Mouse (Mus musculus): ENCODE measurements around the gene Pter. TPM values are rescaled to one million over a fixed set of nuclear protein-coding genes. Genes with fewer than 3 reads are reported as not detected.

Gene Pter
- polyA plus RNA-seq, 1 experiment from 2014 or later: 17.7 TPM

DNA sequence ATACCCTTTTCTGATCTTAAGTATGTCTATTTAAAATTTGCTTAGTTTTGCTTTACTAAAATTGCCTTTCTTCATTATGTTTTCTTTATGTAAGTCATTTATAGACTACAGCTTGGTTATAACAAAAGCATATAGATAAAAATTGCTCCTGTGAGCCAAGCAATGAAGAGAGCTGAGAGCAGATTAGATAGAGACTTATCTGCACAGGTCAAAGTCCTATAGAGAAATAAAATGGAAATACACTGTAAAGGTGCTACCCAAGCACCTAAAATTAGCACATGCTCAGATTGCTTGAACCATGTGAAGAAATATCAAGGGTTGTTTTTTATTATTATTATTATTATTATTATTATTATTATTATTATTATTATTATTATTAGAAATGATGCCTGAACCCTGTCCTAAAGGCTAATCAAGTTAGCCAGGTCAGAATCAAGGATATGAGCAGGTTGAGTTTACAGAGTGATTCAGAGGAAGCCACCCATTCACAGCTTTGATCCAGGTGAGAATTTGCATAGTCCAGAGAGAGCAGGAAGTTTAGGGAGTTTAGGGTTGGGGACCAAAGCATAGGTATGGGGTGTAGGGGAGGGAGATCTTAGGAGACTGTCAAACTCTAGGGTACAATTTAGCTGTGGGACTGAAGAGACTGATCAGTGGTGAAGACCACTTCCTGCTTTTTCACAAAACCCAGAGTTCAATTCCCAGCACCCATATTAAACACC, 33.0 kb downstream of the Pter start:
- H3K4me3 ChIP-seq: no peak overlapping the region
- H3K4me1 ChIP-seq: no peaks in the 10 kb centered on the region
- no peak overlapping the region for H3K27ac ChIP-seq (replicated peaks)
- H3K9me3 ChIP-seq: no peaks in the 10 kb centered on the region
- DNase-seq (ENCODE audit: low spot score): no peak
- H3K27me3 ChIP-seq (replicated peaks; ENCODE audit: low read depth, poor library complexity, severe bottlenecking): no peaks in the 10 kb centered on the region
- no peaks in the 10 kb centered on the region for H3K36me3 ChIP-seq (replicated peaks)

DNA sequence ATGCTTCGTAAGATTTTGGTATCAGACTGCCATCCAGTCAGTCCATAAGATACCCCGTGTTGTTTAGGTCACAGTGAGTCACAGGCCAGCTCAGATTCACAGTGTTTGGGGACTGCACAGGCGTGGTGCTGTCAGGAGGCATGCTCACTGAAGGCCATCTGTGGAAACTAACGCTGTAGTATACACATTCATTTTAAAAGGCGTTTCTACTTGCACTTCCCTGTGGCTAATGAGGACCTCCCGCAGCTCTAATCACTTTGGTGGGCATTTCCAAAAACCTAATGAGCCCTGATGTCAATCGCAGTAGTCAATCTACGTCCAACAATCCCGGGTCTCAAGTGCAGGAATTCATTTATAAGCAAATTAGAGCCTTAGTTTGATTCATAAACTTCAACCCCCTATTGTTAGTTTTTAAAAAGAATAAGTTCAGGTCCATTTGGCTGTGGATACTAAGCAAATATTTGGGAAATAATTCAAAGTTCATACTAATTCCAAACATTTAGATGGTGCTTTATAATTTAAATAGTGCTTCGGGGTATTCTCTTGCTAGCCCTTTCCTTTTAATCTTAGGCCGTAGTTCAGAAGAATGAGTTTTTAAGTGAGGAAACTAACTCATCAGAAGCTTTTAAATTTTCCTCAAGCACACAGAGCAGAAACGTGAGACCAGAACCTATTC, 46.3 kb downstream of the Pter start:
- no peaks in the 10 kb centered on the region for H3K4me1 ChIP-seq
- 71% methylated on average over 12 of the region's 12 CpGs for WGBS
- H3K4me3 ChIP-seq: no peak overlapping the region
- no peaks in the 10 kb centered on the region for H3K9me3 ChIP-seq
- no peak overlapping the region for H3K27ac ChIP-seq (replicated peaks)
- no peaks in the 10 kb centered on the region for H3K27me3 ChIP-seq (replicated peaks; ENCODE audit: low read depth, poor library complexity, severe bottlenecking)
- DNase-seq (ENCODE audit: low spot score): no peak
- no peaks in the 10 kb centered on the region for H3K36me3 ChIP-seq (replicated peaks)

DNA sequence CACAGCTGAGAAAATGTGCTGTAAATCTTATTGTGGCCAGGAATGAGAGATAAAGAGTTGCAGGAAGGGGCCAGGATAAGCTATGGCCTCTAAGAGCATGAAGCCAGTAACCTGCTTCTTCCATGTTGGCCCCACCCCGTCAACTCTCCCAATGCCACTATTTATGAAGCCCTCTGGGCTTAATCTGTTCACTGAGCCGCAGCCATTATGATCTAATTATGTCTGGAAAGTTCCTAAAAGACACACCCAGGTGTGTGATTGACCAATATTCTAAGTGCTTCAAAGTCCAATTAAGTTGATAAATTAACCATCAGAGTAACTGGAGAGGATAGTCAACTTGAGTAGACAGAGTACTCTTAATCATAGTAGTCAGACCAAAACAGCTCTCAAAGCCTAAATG, 49.9 kb downstream of the Pter start:
- 85% methylated on average over 2 of the region's 2 CpGs for WGBS
- H3K27me3 ChIP-seq (replicated peaks; ENCODE audit: low read depth, poor library complexity, severe bottlenecking): no peaks in the 10 kb centered on the region
- H3K36me3 ChIP-seq (replicated peaks): no peaks in the 10 kb centered on the region
- no peaks in the 10 kb centered on the region for H3K4me1 ChIP-seq
- no peaks in the 10 kb centered on the region for H3K9me3 ChIP-seq
- H3K4me3 ChIP-seq: no peak overlapping the region
- no peak overlapping the region for H3K27ac ChIP-seq (replicated peaks)
- DNase-seq (ENCODE audit: low spot score): no peak

DNA sequence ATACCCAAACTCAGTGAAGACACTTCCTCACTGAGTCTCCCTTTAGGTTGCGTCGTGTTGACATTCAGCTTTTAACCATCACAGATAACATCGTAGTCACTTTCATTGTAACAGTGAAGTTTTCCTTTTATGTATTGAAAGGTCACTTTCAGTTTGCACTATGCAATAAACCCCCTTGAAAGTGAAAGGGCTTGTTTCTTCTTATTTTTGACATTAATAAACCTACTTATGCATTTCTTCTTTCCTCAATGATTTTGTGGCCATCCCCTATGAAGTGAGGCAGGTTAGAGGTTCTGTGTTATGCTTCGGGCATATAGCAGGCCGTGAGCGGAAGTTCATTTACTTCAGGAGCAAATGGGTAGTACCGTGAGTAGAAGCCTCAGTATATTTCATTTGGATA, 53.5 kb downstream of the Pter start:
- 93% methylated on average over 7 of the region's 7 CpGs for WGBS
- no peak for DNase-seq (ENCODE audit: low spot score)
- H3K4me3 ChIP-seq: no peak overlapping the region
- H3K27ac ChIP-seq (replicated peaks): no peak overlapping the region
- H3K36me3 ChIP-seq (replicated peaks): no peaks in the 10 kb centered on the region
- no peaks in the 10 kb centered on the region for H3K27me3 ChIP-seq (replicated peaks; ENCODE audit: low read depth, poor library complexity, severe bottlenecking)
- no peaks in the 10 kb centered on the region for H3K4me1 ChIP-seq
- H3K9me3 ChIP-seq: no peaks in the 10 kb centered on the region

DNA sequence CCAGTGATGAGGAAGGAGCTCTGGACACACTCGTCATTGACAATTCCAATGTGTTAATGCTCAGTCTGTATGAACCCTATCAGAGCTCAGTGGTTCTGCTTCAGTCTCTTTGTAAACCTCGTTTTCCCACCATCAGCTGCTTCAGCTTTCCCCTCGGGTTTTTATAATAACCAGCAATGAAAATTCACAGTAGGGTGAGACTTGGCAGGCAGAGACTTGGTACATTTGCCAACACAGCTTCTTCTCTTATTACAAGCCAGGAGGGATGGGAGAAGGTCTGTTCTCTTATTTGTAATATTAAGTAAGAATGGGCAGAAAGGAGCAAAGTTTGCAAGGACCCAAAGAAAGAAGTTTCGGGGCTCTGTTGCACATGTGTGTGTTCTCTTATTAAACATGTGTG, 54.9 kb downstream of the Pter start:
- no peaks in the 10 kb centered on the region for H3K27me3 ChIP-seq (replicated peaks; ENCODE audit: low read depth, poor library complexity, severe bottlenecking)
- DNase-seq (ENCODE audit: low spot score): no peak
- H3K9me3 ChIP-seq: no peaks in the 10 kb centered on the region
- 88% methylated on average over 4 of the region's 4 CpGs for WGBS
- H3K36me3 ChIP-seq (replicated peaks): no peaks in the 10 kb centered on the region
- no peak overlapping the region for H3K27ac ChIP-seq (replicated peaks)
- no peaks in the 10 kb centered on the region for H3K4me1 ChIP-seq
- no peak overlapping the region for H3K4me3 ChIP-seq

DNA sequence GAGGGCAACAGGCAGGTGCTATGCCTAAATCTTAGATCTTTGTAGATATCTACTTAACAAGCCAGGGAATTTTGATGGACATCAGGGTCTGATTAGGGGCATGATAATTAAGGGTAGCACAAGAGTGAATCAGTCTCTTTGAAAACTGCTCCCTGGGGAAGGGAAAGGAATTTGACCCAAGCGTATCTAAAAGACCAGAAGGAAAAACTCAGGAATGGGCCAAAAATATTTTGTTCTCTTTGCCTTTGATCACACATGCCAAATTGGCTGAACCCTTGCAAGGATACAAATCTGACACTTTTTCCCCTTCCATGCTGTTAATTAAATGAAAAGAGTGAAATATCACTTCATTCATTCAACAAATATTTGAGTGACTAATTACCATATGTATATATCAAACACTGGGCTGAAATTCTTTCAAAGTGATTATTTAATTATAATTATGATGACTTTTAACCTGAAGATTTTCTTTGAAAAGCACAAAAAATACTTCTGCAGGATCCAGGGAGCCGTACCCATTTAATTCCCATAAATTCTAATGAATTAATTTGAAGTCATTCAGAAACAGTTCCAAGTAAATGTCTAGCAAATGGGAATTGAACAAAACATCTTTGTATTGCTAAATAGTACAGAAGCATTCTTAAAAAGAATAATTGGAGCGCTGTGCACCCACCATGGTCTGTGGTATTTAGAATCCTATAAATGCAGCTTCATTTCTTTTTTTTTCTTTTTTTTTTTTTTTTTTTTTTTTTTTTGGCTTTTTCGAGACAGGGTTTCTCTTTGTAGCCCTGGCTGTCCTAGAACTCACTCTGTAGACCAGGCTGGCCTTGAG, 61.3 kb downstream of the Pter start:
- no peaks in the 10 kb centered on the region for H3K36me3 ChIP-seq (replicated peaks)
- WGBS: 59% methylated on average over 4 of the region's 4 CpGs
- no peaks in the 10 kb centered on the region for H3K9me3 ChIP-seq
- DNase-seq (ENCODE audit: low spot score): peak; percentile 9
- peaks cover 7% of the 10 kb centered on the region; the same call in 1 of the 2 replicates for H3K4me1 ChIP-seq
- no peak overlapping the region for H3K4me3 ChIP-seq
- no peaks in the 10 kb centered on the region for H3K27me3 ChIP-seq (replicated peaks; ENCODE audit: low read depth, poor library complexity, severe bottlenecking)
- no peak overlapping the region for H3K27ac ChIP-seq (replicated peaks)

DNA sequence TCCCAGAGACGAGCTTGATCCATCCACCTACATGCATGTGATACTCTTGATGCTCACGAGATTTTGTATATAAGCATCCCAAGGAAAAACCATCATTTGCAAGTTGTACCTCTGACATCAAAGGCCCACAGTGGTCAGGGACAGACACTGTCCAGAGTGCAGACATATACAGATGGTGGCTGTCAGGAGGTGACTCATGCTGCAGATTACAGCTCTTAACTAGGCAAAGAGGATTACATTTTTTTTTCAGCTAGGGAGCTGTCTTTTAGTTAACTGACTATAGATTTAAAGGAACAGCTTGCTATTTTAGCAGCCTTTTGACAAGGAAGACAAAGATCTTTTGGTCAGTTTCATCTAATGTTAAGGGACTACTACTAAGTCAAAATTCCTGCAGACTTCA, 76.2 kb downstream of the Pter start:
- Histone ChIP-seq H3K27me3 (replicated peaks; ENCODE audit: low read depth, poor library complexity, severe bottlenecking) (no peaks in the 10 kb centered on the region), H3K4me3 (no peak overlapping the region), H3K9me3 (no peaks in the 10 kb centered on the region), H3K4me1 (no peaks in the 10 kb centered on the region), H3K27ac (replicated peaks) (no peak overlapping the region), H3K36me3 (replicated peaks) (no peaks in the 10 kb centered on the region)
- no peak for DNase-seq (ENCODE audit: low spot score)
- WGBS: 83% methylated on average over 2 of the region's 2 CpGs

DNA sequence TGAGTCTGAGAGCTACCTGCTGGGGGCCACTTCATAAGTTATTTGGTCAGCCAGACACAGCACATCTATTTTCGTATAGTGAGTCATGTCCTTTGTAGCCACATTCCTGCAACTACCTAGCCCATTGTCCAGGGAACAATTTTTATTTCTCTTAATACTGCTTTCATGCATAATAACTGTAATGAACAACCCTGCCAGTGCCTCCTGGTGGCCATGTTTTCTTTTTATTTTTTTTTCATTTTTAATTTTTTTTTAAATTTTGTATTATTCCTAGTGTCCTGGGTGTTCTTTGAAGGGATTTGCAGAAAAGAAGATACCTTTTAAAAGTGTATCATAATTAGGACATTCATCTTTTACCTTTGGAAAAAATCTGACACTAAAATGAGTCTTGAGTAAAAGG, 84.6 kb downstream of the Pter start:
- Histone ChIP-seq H3K27ac (replicated peaks) (no peak overlapping the region), H3K4me3 (no peak overlapping the region), H3K27me3 (replicated peaks; ENCODE audit: low read depth, poor library complexity, severe bottlenecking) (peaks cover 60% of the 10 kb centered on the region), H3K9me3 (no peaks in the 10 kb centered on the region), H3K36me3 (replicated peaks) (no peaks in the 10 kb centered on the region), H3K4me1 (peaks cover 26% of the 10 kb centered on the region)
- DNase-seq (ENCODE audit: low spot score): no peak
- 79% methylated on average over 1 of the region's 1 CpGs for WGBS

DNA sequence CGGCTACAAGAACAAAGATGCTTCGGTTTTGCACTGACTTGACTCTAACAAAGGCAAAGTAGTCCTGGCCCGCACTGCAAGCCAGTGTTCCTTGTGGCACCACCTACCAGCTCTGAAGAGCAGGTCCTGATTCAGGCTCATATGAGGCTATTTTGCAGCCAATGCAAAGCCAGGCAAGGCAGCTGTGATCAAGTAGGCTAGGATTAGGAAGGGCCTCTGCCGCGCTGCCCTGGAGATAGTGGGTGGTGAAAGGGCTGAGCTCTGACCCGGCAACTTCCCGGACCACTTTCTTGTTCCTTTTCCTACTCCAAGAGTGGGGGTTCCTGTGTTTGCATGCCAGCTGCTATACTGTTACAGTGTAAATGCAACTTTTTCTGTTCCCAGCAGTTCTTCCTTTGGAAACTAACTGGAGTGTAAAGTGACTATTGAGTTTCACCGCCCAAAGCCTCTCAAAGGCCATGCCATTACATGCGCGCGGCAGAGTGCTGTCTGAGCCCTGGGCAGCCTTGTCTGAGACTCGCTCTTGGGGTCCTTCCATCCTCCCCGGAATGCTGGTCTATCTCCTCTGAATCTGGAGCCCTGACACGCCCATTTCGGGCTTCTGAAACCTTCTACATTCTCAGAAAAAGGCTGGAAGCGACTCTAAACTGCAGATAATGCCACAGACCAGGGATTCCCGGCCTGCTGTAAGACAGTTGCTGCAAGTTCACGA, 85.6 kb downstream of the Pter start:
- Histone ChIP-seq H3K4me1 (peaks cover 26% of the 10 kb centered on the region), H3K4me3 (peak overlapping the region; percentile 68), H3K27ac (replicated peaks) (no peak overlapping the region), H3K9me3 (no peaks in the 10 kb centered on the region), H3K36me3 (replicated peaks) (no peaks in the 10 kb centered on the region), H3K27me3 (replicated peaks; ENCODE audit: low read depth, poor library complexity, severe bottlenecking) (peaks cover 66% of the 10 kb centered on the region)
- peak; percentile 47 for DNase-seq (ENCODE audit: low spot score)
- WGBS: 4% methylated on average over 18 of the region's 18 CpGs

DNA sequence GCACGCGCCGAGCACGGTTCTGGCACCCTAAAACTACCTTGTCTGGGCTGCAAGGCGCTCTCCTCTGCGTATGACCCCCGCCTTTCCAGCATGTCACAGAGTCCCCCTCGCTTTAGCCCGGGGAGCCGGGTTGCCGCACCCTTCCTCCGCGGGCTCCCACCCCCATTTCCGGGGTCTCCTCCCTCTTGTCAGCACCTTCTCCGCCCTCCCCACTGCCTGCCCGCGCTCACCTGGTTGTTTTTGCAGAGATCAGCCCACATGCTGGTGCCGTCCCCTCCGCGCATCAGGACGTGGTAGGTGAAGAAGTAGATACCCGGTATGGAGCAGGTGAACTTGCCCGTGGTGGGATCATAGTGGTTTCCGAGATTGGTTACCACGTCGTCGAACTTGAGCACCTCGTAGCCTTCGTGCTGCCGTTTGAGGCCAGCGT, 86.2 kb downstream of the Pter start:
- no peak for DNase-seq (ENCODE audit: low spot score)
- peaks cover 66% of the 10 kb centered on the region for H3K27me3 ChIP-seq (replicated peaks; ENCODE audit: low read depth, poor library complexity, severe bottlenecking)
- peak overlapping the region; percentile 68 for H3K4me3 ChIP-seq

DNA sequence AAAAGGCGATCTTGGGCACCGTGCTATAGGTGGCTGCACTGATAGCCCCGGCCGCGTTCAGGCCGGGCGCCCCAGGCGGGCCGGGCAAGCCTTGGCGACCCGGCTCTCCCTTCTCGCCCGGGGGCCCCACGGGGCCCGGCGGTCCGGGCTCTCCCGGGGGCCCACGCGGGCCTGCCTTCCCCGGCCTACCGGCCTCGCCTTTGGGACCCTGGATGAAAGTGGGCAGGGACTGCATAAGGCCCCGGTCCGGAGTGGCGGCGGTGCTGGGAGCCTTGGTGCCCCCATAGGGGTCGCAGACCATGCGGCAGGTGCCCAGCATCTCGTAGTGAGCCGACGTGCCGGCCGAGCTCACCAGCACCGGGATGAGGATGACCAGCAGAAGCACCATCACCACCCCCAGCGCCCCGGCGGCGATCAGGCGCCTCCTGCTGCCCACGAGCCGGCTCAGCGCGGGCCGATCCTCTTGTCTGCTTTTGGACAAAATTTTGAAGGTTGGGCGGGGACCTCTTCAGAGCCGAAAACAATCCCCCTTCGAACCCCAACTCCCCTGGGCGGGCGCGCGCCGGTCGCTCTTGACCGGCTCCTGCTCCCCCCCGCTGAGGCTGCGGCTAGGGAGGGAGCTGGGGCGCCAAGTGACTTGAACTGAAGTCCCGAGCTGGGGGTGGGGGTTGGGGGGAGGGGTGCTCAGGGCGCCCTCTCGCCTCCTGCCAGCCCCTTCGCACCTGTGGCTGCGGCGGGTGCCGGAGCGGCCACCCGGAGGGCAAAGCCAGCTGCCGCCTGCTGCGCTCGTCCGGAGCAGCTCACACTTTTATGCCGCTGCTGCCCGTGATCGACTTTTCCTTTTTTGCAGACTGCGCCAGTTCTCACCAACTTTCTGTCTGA, 86.9 kb downstream of the Pter start:
- peaks cover 26% of the 10 kb centered on the region for H3K4me1 ChIP-seq
- under 1% methylated on average over 75 of the region's 75 CpGs for WGBS
- peak overlapping the region; percentile 68 for H3K4me3 ChIP-seq
- H3K27ac ChIP-seq (replicated peaks): peak overlapping the region; percentile 67
- peaks cover 66% of the 10 kb centered on the region for H3K27me3 ChIP-seq (replicated peaks; ENCODE audit: low read depth, poor library complexity, severe bottlenecking)
- H3K9me3 ChIP-seq: no peaks in the 10 kb centered on the region
- no peaks in the 10 kb centered on the region for H3K36me3 ChIP-seq (replicated peaks)
- DNase-seq (ENCODE audit: low spot score): peak; percentile 72

More for the DNA sequence above, 86.2 kb downstream of the Pter start:
- no peaks in the 10 kb centered on the region for H3K36me3 ChIP-seq (replicated peaks)
- WGBS: 1% methylated on average over 31 of the region's 31 CpGs
- H3K9me3 ChIP-seq: no peaks in the 10 kb centered on the region
- H3K4me1 ChIP-seq: peaks cover 26% of the 10 kb centered on the region
- peak overlapping the region; percentile 67 for H3K27ac ChIP-seq (replicated peaks)
